Mouse (Mus musculus) heart, embryonic 11.5 days (tissue): ENCODE results near the gene Naif1. TPM values are rescaled to one million over a fixed set of nuclear protein-coding genes. Genes with fewer than 3 reads are reported as not detected.
A peak's percentile ranks its signal among the peaks of the same experiment; 100 is the strongest.

Experiments used
- ATAC-seq: fragments of 200-750 bp; cut with Nextera tagmentation; replicated peaks from 2 replicates; pipeline ENCODE4 v1.8.0; 2017; ENCODE audit warnings: moderate library complexity; ENCODE audit not compliant: insufficient number of reproducible peaks, low FRiP score, low TSS enrichment
- H3K27ac ChIP-seq: fragments of 300-500 bp; sonication (generic); 2 replicates; pipeline ENCODE4 v1.5.1; 2014; ENCODE audit warnings: mild to moderate bottlenecking, low read depth, low read length
- H3K27me3 ChIP-seq: fragments of 300-500 bp; sonication (generic); 2 replicates; pipeline ENCODE4 v1.6.1; 2014; ENCODE audit warnings: mild to moderate bottlenecking, low read length, mixed read lengths; ENCODE audit not compliant: control insufficient read depth, insufficient read depth
- H3K36me3 ChIP-seq: fragments of 300-500 bp; sonication (generic); 2 replicates; pipeline ENCODE4 v1.6.1; 2014; ENCODE audit warnings: mild to moderate bottlenecking, low read length, moderate library complexity, mixed read lengths; ENCODE audit not compliant: control insufficient read depth, insufficient read depth
- H3K4me1 ChIP-seq: fragments of 300-500 bp; sonication (generic); 2 replicates; pipeline ENCODE4 v1.6.1; 2014; ENCODE audit warnings: low read length; ENCODE audit not compliant: control insufficient read depth, insufficient read depth
- H3K4me2 ChIP-seq: fragments of 300-500 bp; sonication (generic); 2 replicates; pipeline ENCODE4 v1.6.1; 2014; ENCODE audit warnings: mild to moderate bottlenecking, moderate library complexity
- H3K4me3 ChIP-seq: fragments of 300-500 bp; sonication (generic); 2 replicates; pipeline ENCODE4 v1.5.1; 2014; ENCODE audit warnings: low read depth, low read length
- H3K9ac ChIP-seq: fragments of 300-500 bp; sonication (generic); 2 replicates; pipeline ENCODE4 v1.6.1; 2014; ENCODE audit warnings: mild to moderate bottlenecking, low read depth, low read length, moderate library complexity
- H3K9me3 ChIP-seq: fragments of 300-500 bp; sonication (generic); replicated peaks from 2 replicates; pipeline ENCODE4 v1.6.1; 2016; ENCODE audit warnings: low read length; ENCODE audit not compliant: control insufficient read depth
- whole genome bisulfite sequencing: fragments of 180-500 bp; shearing (Covaris S2); extraction: QIAGEN DNeasy Blood & Tissue Kit; methylation state at CpG from one replicate; pipeline ENCODE4 v1.1.7; 2014; ENCODE audit not compliant: insufficient replicate concordance; 5-methylcytosine and 5-hydroxymethylcytosine counted together
- polyA plus RNA-seq: library from polyadenylated mRNA; unstranded; fragments of >200 nt; fragmentation: Nextera tagmentation; extraction: Ambion mirVana; gene quantifications from 2 replicates; pipeline ENCODE4 v1.2.1, GENCODE M21; 2014

Gene Naif1
- polyA plus RNA-seq, 1 experiment from 2014 or later = 5.1 TPM

GRCm38 (mm10) chr2:32423481-32424331, 26.6 kb upstream of the Naif1 start:
- under 1% methylated on average over 14 of the region's 14 CpGs for WGBS
- Histone ChIP-seq H3K4me2 (peak overlapping the region; percentile 81), H3K27me3 (no peaks in the 10 kb centered on the region), H3K36me3 (peaks cover 10% of the 10 kb centered on the region), H3K27ac (peak overlapping the region; percentile 89), H3K4me3 (peak overlapping the region; percentile 44), H3K9ac (peak overlapping the region; percentile 54; the same call in 1 of the 2 replicates), H3K4me1 (peaks cover 35% of the 10 kb centered on the region), H3K9me3 (no peaks in the 10 kb centered on the region)
- ATAC-seq = peak; percentile 85

GRCm38 (mm10) chr2:32424796-32425195, 25.5 kb upstream of the Naif1 start:
- Histone ChIP-seq H3K36me3 (peaks cover 10% of the 10 kb centered on the region), H3K9ac (0 out of 2 replicates have a peak overlapping the region, but pooled peaks have one; percentile 36), H3K9me3 (no peaks in the 10 kb centered on the region), H3K27me3 (no peaks in the 10 kb centered on the region), H3K4me1 (peaks cover 41% of the 10 kb centered on the region), H3K4me2 (no peak overlapping the region), H3K27ac (peak overlapping the region; percentile 89), H3K4me3 (no peak overlapping the region)
- ATAC-seq = no peak
- 42% methylated on average over 3 of the region's 3 CpGs for WGBS

DNA sequence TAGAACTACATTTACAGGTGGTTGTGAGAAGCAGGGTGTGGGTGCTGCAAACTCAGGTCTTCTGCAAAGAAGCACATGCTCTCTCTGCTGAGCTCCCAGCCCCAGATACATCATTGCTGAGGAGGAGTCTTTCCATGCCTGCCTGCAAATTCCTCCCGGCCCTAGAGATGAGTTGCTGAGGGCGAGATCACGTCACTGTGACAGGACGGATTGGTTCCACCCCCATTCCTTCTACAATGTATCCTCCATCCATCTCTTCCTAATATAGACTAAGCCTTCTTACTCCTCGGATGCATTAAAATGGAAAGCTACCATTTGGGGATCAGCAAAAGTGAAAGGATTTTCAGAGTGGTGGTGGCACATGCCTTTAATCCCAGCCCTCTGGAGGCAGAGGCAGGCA, 24.7 kb upstream of the Naif1 start:
- no peak for ATAC-seq
- no peaks in the 10 kb centered on the region for H3K27me3 ChIP-seq
- H3K4me3 ChIP-seq = no peak overlapping the region
- H3K4me2 ChIP-seq = no peak overlapping the region
- peaks cover 6% of the 10 kb centered on the region for H3K36me3 ChIP-seq
- no peak overlapping the region for H3K27ac ChIP-seq
- WGBS = 56% methylated on average over 5 of the region's 5 CpGs
- no peaks in the 10 kb centered on the region for H3K9me3 ChIP-seq
- no peak overlapping the region for H3K9ac ChIP-seq
- peaks cover 45% of the 10 kb centered on the region for H3K4me1 ChIP-seq

GRCm38 (mm10) chr2:32426141-32426540, 24.1 kb upstream of the Naif1 start:
- peaks cover 47% of the 10 kb centered on the region for H3K4me1 ChIP-seq
- 80% methylated on average over 1 of the region's 1 CpGs for WGBS
- H3K9me3 ChIP-seq = no peaks in the 10 kb centered on the region
- H3K4me2 ChIP-seq = no peak overlapping the region
- H3K9ac ChIP-seq = no peak overlapping the region
- no peak overlapping the region for H3K27ac ChIP-seq
- ATAC-seq = no peak
- peaks cover under 1% of the 10 kb centered on the region for H3K36me3 ChIP-seq
- no peaks in the 10 kb centered on the region for H3K27me3 ChIP-seq
- no peak overlapping the region for H3K4me3 ChIP-seq

- H3K27me3 ChIP-seq = no peaks in the 10 kb centered on the region
- H3K9me3 ChIP-seq = no peaks in the 10 kb centered on the region
- WGBS = 84% methylated on average over 5 of the region's 5 CpGs
- H3K4me3 ChIP-seq = no peak overlapping the region
- H3K27ac ChIP-seq = no peak overlapping the region
- H3K4me1 ChIP-seq = peaks cover 46% of the 10 kb centered on the region
- H3K36me3 ChIP-seq = no peaks in the 10 kb centered on the region
- no peak for ATAC-seq
- no peak overlapping the region for H3K9ac ChIP-seq
- H3K4me2 ChIP-seq = no peak overlapping the region
These were observed 22.5 kb upstream of the Naif1 start for GRCm38 (mm10) chr2:32427720-32428119.

DNA sequence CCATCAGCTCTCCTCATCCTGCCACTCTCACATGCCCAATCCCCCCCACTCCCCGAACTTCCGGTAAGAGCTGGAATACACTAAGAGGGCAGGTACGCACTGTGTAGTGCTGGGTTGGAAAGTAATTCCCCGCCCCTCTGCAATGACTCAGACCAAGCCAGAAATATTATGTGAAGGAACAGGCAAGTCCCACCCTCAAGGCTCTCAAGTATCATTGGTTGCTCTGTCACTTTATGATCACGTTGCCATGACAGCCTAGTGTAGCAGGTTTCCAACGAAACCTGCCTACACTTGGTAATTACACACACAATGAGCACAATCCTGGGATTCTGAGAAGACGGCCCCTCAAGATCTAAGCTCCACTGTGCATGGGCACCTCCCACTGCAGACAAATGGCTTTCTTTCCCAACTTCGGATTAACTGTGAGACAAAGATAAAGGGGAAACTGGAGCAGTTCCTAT, 22.0 kb upstream of the Naif1 start:
- H3K9me3 ChIP-seq = no peaks in the 10 kb centered on the region
- H3K4me2 ChIP-seq = no peak overlapping the region
- no peak overlapping the region for H3K4me3 ChIP-seq
- WGBS = 67% methylated on average over 8 of the region's 8 CpGs
- no peak overlapping the region; the same call in 1 of the 2 replicates for H3K27ac ChIP-seq
- H3K27me3 ChIP-seq = no peaks in the 10 kb centered on the region
- peaks cover 41% of the 10 kb centered on the region for H3K4me1 ChIP-seq
- no peaks in the 10 kb centered on the region for H3K36me3 ChIP-seq
- no peak for ATAC-seq
- H3K9ac ChIP-seq = no peak overlapping the region

GRCm38 (mm10) chr2:32429215-32429891, 20.9 kb upstream of the Naif1 start:
- Histone ChIP-seq H3K4me1 (peaks cover 33% of the 10 kb centered on the region), H3K4me3 (no peak overlapping the region), H3K9ac (no peak overlapping the region), H3K27ac (peak overlapping the region; percentile 22; the same call in 1 of the 2 replicates), H3K4me2 (no peak overlapping the region), H3K36me3 (no peaks in the 10 kb centered on the region), H3K27me3 (no peaks in the 10 kb centered on the region), H3K9me3 (no peaks in the 10 kb centered on the region)
- 71% methylated on average over 4 of the region's 4 CpGs for WGBS
- ATAC-seq = no peak

- 10% methylated on average over 18 of the region's 18 CpGs for WGBS
- Histone ChIP-seq H3K9ac (peak overlapping the region; percentile 69), H3K9me3 (no peaks in the 10 kb centered on the region), H3K4me2 (peak overlapping the region; percentile 68), H3K27ac (peak overlapping the region; percentile 50), H3K36me3 (no peaks in the 10 kb centered on the region), H3K4me3 (peak overlapping the region; percentile 39), H3K4me1 (peaks cover 26% of the 10 kb centered on the region), H3K27me3 (no peaks in the 10 kb centered on the region)
- peak; percentile 83 for ATAC-seq
These were observed 19.3 kb upstream of the Naif1 start for GRCm38 (mm10) chr2:32430701-32431676.
